In genomic region chr4:136697325-136697724, GRCm38 (mm10) we compare ENCODE assay signal across 22 mouse cellular contexts.
A peak's percentile ranks its signal among the peaks of the same experiment; 100 is the strongest.
DNase-seq lines count a peak whose midpoint lies in the region; ATAC-seq and TF ChIP-seq lines count a peak whose summit lies in the region.
"Had no signal": no experiment of that assay in that cellular context is flagged by ENCODE, and none has a peak within 500 bp of the region (broad histone marks: within the 10 kb centered on the region; RNA-seq: fewer than 3 reads in every experiment).

No protein-coding gene starts in this region.

- 0 out of 2 replicates have a peak, but pooled peaks cover 3% of the 10 kb centered on the region for H3K9me3 ChIP-seq in hindbrain, embryonic 10.5 days
- 0 out of 2 replicates have a peak, but pooled peaks cover 2% of the 10 kb centered on the region for H3K9me3 ChIP-seq in hindbrain, embryonic 12.5 days (replicated peaks)
- H3K9me3 ChIP-seq in midbrain, embryonic 12.5 days: no peaks in the 10 kb centered on the region
- no peaks in the 10 kb centered on the region for H3K9me3 ChIP-seq in midbrain, postnatal 0 days (ENCODE audit: low read length)
- H3K9me3 ChIP-seq: embryonic facial prominence, embryonic 10.5 days; forebrain, embryonic 15.5 days had no signal

- no peak for ATAC-seq in cerebellum, adult (ENCODE audit: insufficient number of reproducible peaks, low FRiP score, low TSS enrichment)
- ATAC-seq in hindbrain, embryonic 12.5 days (ENCODE audit: low FRiP score): no peak
- no peak for ATAC-seq in midbrain, embryonic 12.5 days (ENCODE audit: low FRiP score, low read depth)
- ATAC-seq in midbrain, postnatal 0 days (ENCODE audit: low FRiP score): no peak
- ATAC-seq: activated CD4-positive, CD25-positive, alpha-beta regulatory T cell, adult 4 months; forebrain, embryonic 15.5 days; hindbrain, postnatal 0 days; inflammation-experienced regulatory T-cells, adult 6 months had no signal

- no peak overlapping the region for H3K4me2 ChIP-seq in hindbrain, embryonic 12.5 days (replicated peaks)
- no peak overlapping the region for H3K4me2 ChIP-seq in midbrain, embryonic 12.5 days (replicated peaks)
- no peak overlapping the region for H3K4me2 ChIP-seq in midbrain, postnatal 0 days (ENCODE audit: low read depth, low read length, poor library complexity, severe bottlenecking)
- H3K4me2 ChIP-seq: embryonic facial prominence, embryonic 13.5 days; forebrain, embryonic 15.5 days; heart, embryonic 11.5 days; hindbrain, embryonic 14.5 days had no signal

- peak; percentile 42 for DNase-seq in cerebellum, adult 11 months
- DNase-seq in cerebellum, adult 9-10 months: peak; percentile 58
- no peak for DNase-seq in cerebellum, postnatal 4 days (ENCODE audit: low spot score in 2 of 2)
- no peak for DNase-seq in hindbrain, embryonic 10.5 days (ENCODE audit: low spot score)
- no peak for DNase-seq in midbrain, postnatal 0 days (ENCODE audit: low spot score)
- DNase-seq: adrenal gland, postnatal 25 days; embryo, embryonic 11 days; gastrocnemius, postnatal 10 days; gastrocnemius, postnatal 36 days; kidney, adult 18-20 months had no signal

- WGBS in hindbrain, embryonic 10.5 days: 86% methylated on average over 6 of the region's 6 CpGs
- WGBS in hindbrain, embryonic 12.5 days: 80% methylated on average over 6 of the region's 6 CpGs
- WGBS in midbrain, embryonic 12.5 days: 84% methylated on average over 6 of the region's 6 CpGs
- 82% methylated on average over 6 of the region's 6 CpGs for WGBS in midbrain, postnatal 0 days

- no peak overlapping the region for H3K4me3 ChIP-seq in hindbrain, embryonic 10.5 days
- H3K4me3 ChIP-seq in hindbrain, embryonic 12.5 days: no peak overlapping the region
- no peak overlapping the region for H3K4me3 ChIP-seq in midbrain, embryonic 12.5 days
- no peak overlapping the region for H3K4me3 ChIP-seq in midbrain, postnatal 0 days (ENCODE audit: low read depth, low read length)
- H3K4me3 ChIP-seq: embryonic facial prominence, embryonic 10.5 days; embryonic facial prominence, embryonic 13.5 days; erythroblast, embryonic 14.5 days; forebrain, embryonic 15.5 days had no signal

- no peak overlapping the region for H3K9ac ChIP-seq in hindbrain, embryonic 12.5 days
- no peak overlapping the region for H3K9ac ChIP-seq in midbrain, embryonic 12.5 days (replicated peaks)
- no peak overlapping the region for H3K9ac ChIP-seq in midbrain, postnatal 0 days (replicated peaks; ENCODE audit: low read length, poor library complexity, severe bottlenecking)
- H3K9ac ChIP-seq: embryonic facial prominence, embryonic 13.5 days; forebrain, embryonic 15.5 days; hindbrain, embryonic 14.5 days had no signal

- H3K36me3 ChIP-seq in hindbrain, embryonic 10.5 days: peaks cover 38% of the 10 kb centered on the region
- H3K36me3 ChIP-seq in hindbrain, embryonic 12.5 days: peaks cover 37% of the 10 kb centered on the region
- peaks cover 37% of the 10 kb centered on the region for H3K36me3 ChIP-seq in midbrain, embryonic 12.5 days
- H3K36me3 ChIP-seq in midbrain, postnatal 0 days (ENCODE audit: insufficient read depth, low read length): peaks cover 30% of the 10 kb centered on the region

- H3K27me3 ChIP-seq in hindbrain, embryonic 10.5 days (ENCODE audit: insufficient read depth, poor library complexity, severe bottlenecking): no peaks in the 10 kb centered on the region
- H3K27me3 ChIP-seq in hindbrain, embryonic 12.5 days: no peaks in the 10 kb centered on the region
- no peaks in the 10 kb centered on the region for H3K27me3 ChIP-seq in midbrain, embryonic 12.5 days
- no peaks in the 10 kb centered on the region for H3K27me3 ChIP-seq in midbrain, postnatal 0 days (ENCODE audit: insufficient read depth, low read length)
- H3K27me3 ChIP-seq: embryonic facial prominence, embryonic 13.5 days; forebrain, embryonic 15.5 days had no signal

- H3K27ac ChIP-seq in hindbrain, embryonic 10.5 days: peak overlapping the region; percentile 57
- no peak overlapping the region for H3K27ac ChIP-seq in hindbrain, embryonic 12.5 days
- H3K27ac ChIP-seq in midbrain, embryonic 12.5 days (replicated peaks): 0 out of 2 replicates have a peak overlapping the region, but pooled peaks have one; percentile 63
- H3K27ac ChIP-seq in midbrain, postnatal 0 days (ENCODE audit: low read depth, low read length): no peak overlapping the region
- H3K27ac ChIP-seq: embryonic facial prominence, embryonic 13.5 days; forebrain, embryonic 15.5 days; hindbrain, embryonic 14.5 days; hindbrain, postnatal 0 days had no signal

- peaks cover 52% of the 10 kb centered on the region for H3K4me1 ChIP-seq in hindbrain, embryonic 10.5 days (replicated peaks)
- H3K4me1 ChIP-seq in hindbrain, embryonic 12.5 days: peaks cover 31% of the 10 kb centered on the region
- peaks cover 38% of the 10 kb centered on the region for H3K4me1 ChIP-seq in midbrain, embryonic 12.5 days
- H3K4me1 ChIP-seq in midbrain, postnatal 0 days (ENCODE audit: insufficient read depth, low read length): no peaks in the 10 kb centered on the region; the same call in 1 of the 2 replicates

- TF ChIP-seq CTCF in midbrain, postnatal 0 days (IDR thresholded peaks at IDR 0.05): no peak

Comparison
In these comparisons a context has a peak if more than half of its experiments do, and no peak if none do; other contexts are left out.
1. DNase-seq: peak in cerebellum, adult 11 months (single experiment) and cerebellum, adult 9-10 months (single experiment); none in cerebellum, postnatal 4 days (0 of 2), hindbrain, embryonic 10.5 days (single experiment) and midbrain, postnatal 0 days (single experiment).
2. H3K27ac ChIP-seq: peak in hindbrain, embryonic 10.5 days (single experiment) and midbrain, embryonic 12.5 days (single experiment); none in hindbrain, embryonic 12.5 days (single experiment) and midbrain, postnatal 0 days (single experiment).